Mouse (Mus musculus) ES-Bruce4 (cell line): ENCODE results near the gene Psme2.

Experiments used
- CTCF ChIP-seq: IDR thresholded peaks from one replicate; pipeline ENCODE4 v1.8.1; 2011; ENCODE audit warnings: low read depth, low read length
- POLR2A ChIP-seq: IDR thresholded peaks from one replicate; pipeline ENCODE4 v1.8.1; 2011; ENCODE audit warnings: low read length; ENCODE audit not compliant: insufficient read depth

DNA sequence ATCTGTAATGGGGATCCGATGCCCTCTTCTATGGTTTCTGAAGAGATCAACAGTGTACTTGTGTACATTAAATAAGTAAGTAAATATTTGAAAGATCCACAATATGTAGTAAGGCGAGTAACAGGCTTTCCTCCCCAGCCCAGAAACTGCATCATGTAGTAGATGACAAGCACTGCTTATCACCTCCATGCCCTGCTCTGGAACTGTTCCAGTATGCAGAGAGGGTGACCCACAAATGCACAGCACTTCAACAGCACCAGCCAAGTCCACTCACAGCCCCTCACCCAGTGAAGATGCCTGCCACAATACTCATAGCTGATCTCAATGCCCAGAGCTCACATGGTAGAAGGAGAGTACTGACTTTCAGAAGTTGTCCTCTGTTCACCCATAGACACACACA, 20.3 kb downstream of the Psme2 start:
- TF ChIP-seq CTCF: no peak
- TF ChIP-seq POLR2A: no peak
